Mouse (Mus musculus): ENCODE results near the gene Aldh2. TPM values are rescaled to one million over a fixed set of nuclear protein-coding genes. Genes with fewer than 3 reads are reported as not detected.

Gene Aldh2
- polyA plus RNA-seq, 1 experiment from 2014 or later = 88.7 TPM

DNA sequence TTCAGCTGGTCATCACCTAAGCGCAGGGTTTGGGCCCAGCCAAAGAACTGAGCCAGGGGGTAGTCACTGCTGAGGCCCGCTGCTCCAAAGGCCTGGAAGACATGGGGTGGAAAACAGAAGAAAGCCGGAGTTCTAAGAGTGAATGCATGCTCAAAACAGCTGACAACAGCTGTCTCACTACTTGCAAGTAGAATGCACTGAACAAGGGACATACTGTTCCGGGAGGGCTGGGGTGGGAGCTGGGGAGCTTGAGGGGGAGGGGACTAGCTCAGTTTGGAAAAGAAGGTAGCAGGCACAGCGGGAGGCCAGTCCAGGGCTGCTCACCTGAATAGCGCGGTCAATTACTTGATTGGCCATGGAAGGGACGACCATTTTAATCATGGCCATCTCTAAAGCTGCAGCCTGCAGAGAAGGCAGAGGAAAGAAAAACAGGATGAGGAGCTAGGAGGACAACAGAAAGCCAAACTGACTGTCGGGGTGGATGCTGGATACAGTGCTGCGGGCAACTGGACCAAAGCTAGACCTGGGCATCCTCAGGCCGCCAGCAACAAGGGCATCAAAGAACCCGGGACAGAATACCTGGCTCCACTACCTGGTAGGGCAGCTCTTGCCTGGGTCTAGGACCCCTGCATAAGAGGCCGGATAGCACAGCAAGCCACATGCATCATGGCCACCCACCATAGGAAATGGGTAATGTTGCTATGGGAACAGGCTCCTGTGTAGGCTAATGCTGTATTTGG, 5.4 kb upstream of the Aldh2 start:
- no peak overlapping the region for H3K4me3 ChIP-seq (ENCODE audit: low read depth, low read length)
- no peaks in the 10 kb centered on the region for H3K36me3 ChIP-seq (ENCODE audit: control insufficient read depth, insufficient read depth, low read length)
- no peak overlapping the region for H3K4me2 ChIP-seq
- H3K9me3 ChIP-seq (ENCODE audit: control insufficient read depth, low read length) = no peaks in the 10 kb centered on the region
- no peak overlapping the region for H3K27ac ChIP-seq (ENCODE audit: low read depth, low read length)
- 70% methylated on average over 13 of the region's 13 CpGs for WGBS
- H3K27me3 ChIP-seq (replicated peaks; ENCODE audit: control insufficient read depth, insufficient read depth, low read length) = no peaks in the 10 kb centered on the region
- ATAC-seq (replicated peaks; ENCODE audit: low FRiP score) (no peak), DNase-seq (ENCODE audit: low spot score) (no peak)
- H3K4me1 ChIP-seq (replicated peaks; ENCODE audit: control insufficient read depth, insufficient read depth, low read length) = peaks cover 12% of the 10 kb centered on the region
- no peak overlapping the region for H3K9ac ChIP-seq (ENCODE audit: low read depth, low read length)

DNA sequence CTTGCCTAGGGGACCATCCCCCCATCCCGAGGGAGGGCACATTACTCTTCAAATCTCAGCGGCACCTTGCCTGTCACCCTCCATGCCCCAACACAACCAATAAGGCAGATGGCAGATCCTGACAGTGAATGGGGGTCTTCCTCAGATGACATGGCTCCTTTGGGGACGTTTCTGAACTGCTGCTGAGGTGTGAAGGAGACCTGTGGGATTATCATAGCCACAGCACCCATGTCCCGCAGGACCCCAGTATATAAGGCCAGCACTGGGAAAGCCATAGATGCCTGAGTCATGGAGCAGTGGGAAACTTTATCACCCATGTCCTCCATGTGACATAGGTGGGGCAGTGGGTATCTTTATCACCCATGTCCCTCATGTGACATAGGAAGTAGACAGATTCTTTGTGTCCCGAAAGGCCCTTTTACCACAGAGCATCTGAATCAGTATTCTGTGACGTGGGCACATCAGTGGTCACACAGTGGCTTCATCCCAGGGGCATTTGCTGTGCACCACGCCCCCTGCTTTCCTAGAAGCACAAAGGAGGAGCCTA, 4.4 kb upstream of the Aldh2 start:
- no peak overlapping the region for H3K9ac ChIP-seq (ENCODE audit: low read depth, low read length)

DNA sequence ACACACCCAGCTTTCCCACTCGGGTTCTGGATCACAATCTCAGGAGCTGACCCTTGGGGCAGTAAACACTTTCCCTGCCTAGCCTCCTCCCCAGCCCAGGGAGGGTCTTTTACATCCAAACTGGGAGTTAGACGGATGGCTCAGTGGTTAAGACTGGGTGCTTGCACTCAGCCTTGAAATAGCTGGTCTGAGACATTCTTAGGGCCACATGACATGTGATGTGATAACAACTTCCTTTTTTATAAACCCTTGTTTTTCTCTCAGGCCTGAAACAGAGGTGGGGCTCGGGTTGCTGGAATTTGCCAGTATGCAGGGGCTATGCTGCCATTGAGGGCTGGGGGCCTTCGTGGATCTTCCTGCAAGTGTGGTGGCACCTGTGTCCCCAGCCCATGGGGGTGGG, 3.7 kb upstream of the Aldh2 start:
- DNase-seq (ENCODE audit: low spot score) = no peak
- H3K9ac ChIP-seq (ENCODE audit: low read depth, low read length) = no peak overlapping the region
- H3K9me3 ChIP-seq (ENCODE audit: control insufficient read depth, low read length) = no peaks in the 10 kb centered on the region
- H3K4me2 ChIP-seq = no peak overlapping the region
- 55% methylated on average over 4 of the region's 4 CpGs for WGBS
- no peaks in the 10 kb centered on the region for H3K36me3 ChIP-seq (ENCODE audit: control insufficient read depth, insufficient read depth, low read length)
- ATAC-seq (replicated peaks; ENCODE audit: low FRiP score) = no peak
- no peak overlapping the region for H3K27ac ChIP-seq (ENCODE audit: low read depth, low read length)
- H3K27me3 ChIP-seq (replicated peaks; ENCODE audit: control insufficient read depth, insufficient read depth, low read length) = no peaks in the 10 kb centered on the region
- peaks cover 19% of the 10 kb centered on the region for H3K4me1 ChIP-seq (replicated peaks; ENCODE audit: control insufficient read depth, insufficient read depth, low read length)
- no peak overlapping the region for H3K4me3 ChIP-seq (ENCODE audit: low read depth, low read length)

More for the DNA sequence above, 4.4 kb upstream of the Aldh2 start:
- H3K27ac ChIP-seq (ENCODE audit: low read depth, low read length) = no peak overlapping the region
- WGBS = 68% methylated on average over 7 of the region's 7 CpGs
- no peak for ATAC-seq (replicated peaks; ENCODE audit: low FRiP score)
- H3K27me3 ChIP-seq (replicated peaks; ENCODE audit: control insufficient read depth, insufficient read depth, low read length) = no peaks in the 10 kb centered on the region
- no peaks in the 10 kb centered on the region for H3K36me3 ChIP-seq (ENCODE audit: control insufficient read depth, insufficient read depth, low read length)
- H3K4me2 ChIP-seq = no peak overlapping the region
- peaks cover 13% of the 10 kb centered on the region for H3K4me1 ChIP-seq (replicated peaks; ENCODE audit: control insufficient read depth, insufficient read depth, low read length)
- no peak for DNase-seq (ENCODE audit: low spot score)
- no peak overlapping the region for H3K4me3 ChIP-seq (ENCODE audit: low read depth, low read length)
- no peaks in the 10 kb centered on the region for H3K9me3 ChIP-seq (ENCODE audit: control insufficient read depth, low read length)

- ATAC-seq (replicated peaks; ENCODE audit: low FRiP score) (no peak), DNase-seq (ENCODE audit: low spot score) (no peak)
- WGBS = 51% methylated on average over 6 of the region's 6 CpGs
- no peaks in the 10 kb centered on the region for H3K27me3 ChIP-seq (replicated peaks; ENCODE audit: control insufficient read depth, insufficient read depth, low read length)
- peaks cover 27% of the 10 kb centered on the region for H3K4me1 ChIP-seq (replicated peaks; ENCODE audit: control insufficient read depth, insufficient read depth, low read length)
- H3K4me3 ChIP-seq (ENCODE audit: low read depth, low read length) = no peak overlapping the region
- no peaks in the 10 kb centered on the region for H3K36me3 ChIP-seq (ENCODE audit: control insufficient read depth, insufficient read depth, low read length)
- H3K9me3 ChIP-seq (ENCODE audit: control insufficient read depth, low read length) = no peaks in the 10 kb centered on the region
- H3K9ac ChIP-seq (ENCODE audit: low read depth, low read length) = no peak overlapping the region
- no peak overlapping the region for H3K4me2 ChIP-seq
- H3K27ac ChIP-seq (ENCODE audit: low read depth, low read length) = no peak overlapping the region
These were observed 2.6 kb upstream of the Aldh2 start for GRCm38 (mm10) chr5:121596226-121596625.

GRCm38 (mm10) chr5:121595758-121596157, 2.1 kb upstream of the Aldh2 start:
- H3K4me1 ChIP-seq (replicated peaks; ENCODE audit: control insufficient read depth, insufficient read depth, low read length) = peaks cover 29% of the 10 kb centered on the region
- H3K36me3 ChIP-seq (ENCODE audit: control insufficient read depth, insufficient read depth, low read length) = no peaks in the 10 kb centered on the region
- no peak for ATAC-seq (replicated peaks; ENCODE audit: low FRiP score)
- H3K4me3 ChIP-seq (ENCODE audit: low read depth, low read length) = no peak overlapping the region
- no peak overlapping the region for H3K4me2 ChIP-seq
- no peak for DNase-seq (ENCODE audit: low spot score)
- no peak overlapping the region for H3K27ac ChIP-seq (ENCODE audit: low read depth, low read length)
- no peaks in the 10 kb centered on the region for H3K9me3 ChIP-seq (ENCODE audit: control insufficient read depth, low read length)
- WGBS = 53% methylated on average over 6 of the region's 6 CpGs
- no peak overlapping the region for H3K9ac ChIP-seq (ENCODE audit: low read depth, low read length)
- no peaks in the 10 kb centered on the region for H3K27me3 ChIP-seq (replicated peaks; ENCODE audit: control insufficient read depth, insufficient read depth, low read length)

GRCm38 (mm10) chr5:121594714-121595313, 1.2 kb upstream of the Aldh2 start:
- DNase-seq (ENCODE audit: low spot score) (no peak), ATAC-seq (replicated peaks; ENCODE audit: low FRiP score) (no peak)
- no peak overlapping the region for H3K9ac ChIP-seq (ENCODE audit: low read depth, low read length)
- H3K4me2 ChIP-seq = peak overlapping the region; percentile 97
- no peaks in the 10 kb centered on the region for H3K9me3 ChIP-seq (ENCODE audit: control insufficient read depth, low read length)
- H3K27me3 ChIP-seq (replicated peaks; ENCODE audit: control insufficient read depth, insufficient read depth, low read length) = no peaks in the 10 kb centered on the region
- H3K4me1 ChIP-seq (replicated peaks; ENCODE audit: control insufficient read depth, insufficient read depth, low read length) = peaks cover 29% of the 10 kb centered on the region
- H3K36me3 ChIP-seq (ENCODE audit: control insufficient read depth, insufficient read depth, low read length) = no peaks in the 10 kb centered on the region
- WGBS = 75% methylated on average over 6 of the region's 6 CpGs
- H3K4me3 ChIP-seq (ENCODE audit: low read depth, low read length) = no peak overlapping the region
- H3K27ac ChIP-seq (ENCODE audit: low read depth, low read length) = no peak overlapping the region

DNA sequence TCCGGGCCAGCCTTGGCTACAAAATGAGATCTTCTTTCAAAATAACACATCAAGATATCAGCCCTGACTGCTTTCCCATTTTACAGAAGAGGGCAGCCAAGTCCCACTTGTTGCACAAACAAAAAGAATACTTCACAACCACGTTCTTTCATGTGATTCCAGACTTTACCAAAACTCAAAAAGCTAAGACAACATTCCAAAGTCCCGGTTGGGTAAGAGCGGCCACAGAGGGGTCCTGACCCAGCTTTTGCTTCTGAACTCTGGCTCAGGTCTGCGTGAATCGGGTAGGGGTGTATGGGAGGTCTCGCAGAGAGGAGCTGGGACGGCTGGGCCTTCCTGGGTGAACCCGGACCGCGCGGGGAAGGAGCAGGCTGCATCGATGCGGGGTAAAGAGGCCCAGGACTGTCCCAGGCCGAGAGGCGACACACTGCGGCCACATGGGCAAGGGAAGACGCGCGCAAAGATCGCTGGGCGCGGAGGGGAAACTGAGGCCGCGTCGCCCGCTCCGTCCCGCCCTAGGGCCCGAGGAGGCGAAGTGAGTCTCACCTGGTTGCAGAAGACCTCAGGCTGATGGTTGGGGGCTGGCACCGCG, 712 bp downstream of the Aldh2 start:
- no peaks in the 10 kb centered on the region for H3K36me3 ChIP-seq (ENCODE audit: control insufficient read depth, insufficient read depth, low read length)
- H3K9me3 ChIP-seq (ENCODE audit: control insufficient read depth, low read length) = no peaks in the 10 kb centered on the region
- H3K27me3 ChIP-seq (replicated peaks; ENCODE audit: control insufficient read depth, insufficient read depth, low read length) = no peaks in the 10 kb centered on the region
- WGBS = 5% methylated on average over 33 of the region's 33 CpGs
- H3K27ac ChIP-seq (ENCODE audit: low read depth, low read length) = peak overlapping the region; percentile 88
- H3K9ac ChIP-seq (ENCODE audit: low read depth, low read length) = peak overlapping the region; percentile 86
- ATAC-seq (replicated peaks; ENCODE audit: low FRiP score) (peak; percentile 34), DNase-seq (ENCODE audit: low spot score) (no peak)
- H3K4me1 ChIP-seq (replicated peaks; ENCODE audit: control insufficient read depth, insufficient read depth, low read length) = peaks cover 29% of the 10 kb centered on the region
- peak overlapping the region; percentile 89 for H3K4me3 ChIP-seq (ENCODE audit: low read depth, low read length)
- H3K4me2 ChIP-seq = peak overlapping the region; percentile 97

DNA sequence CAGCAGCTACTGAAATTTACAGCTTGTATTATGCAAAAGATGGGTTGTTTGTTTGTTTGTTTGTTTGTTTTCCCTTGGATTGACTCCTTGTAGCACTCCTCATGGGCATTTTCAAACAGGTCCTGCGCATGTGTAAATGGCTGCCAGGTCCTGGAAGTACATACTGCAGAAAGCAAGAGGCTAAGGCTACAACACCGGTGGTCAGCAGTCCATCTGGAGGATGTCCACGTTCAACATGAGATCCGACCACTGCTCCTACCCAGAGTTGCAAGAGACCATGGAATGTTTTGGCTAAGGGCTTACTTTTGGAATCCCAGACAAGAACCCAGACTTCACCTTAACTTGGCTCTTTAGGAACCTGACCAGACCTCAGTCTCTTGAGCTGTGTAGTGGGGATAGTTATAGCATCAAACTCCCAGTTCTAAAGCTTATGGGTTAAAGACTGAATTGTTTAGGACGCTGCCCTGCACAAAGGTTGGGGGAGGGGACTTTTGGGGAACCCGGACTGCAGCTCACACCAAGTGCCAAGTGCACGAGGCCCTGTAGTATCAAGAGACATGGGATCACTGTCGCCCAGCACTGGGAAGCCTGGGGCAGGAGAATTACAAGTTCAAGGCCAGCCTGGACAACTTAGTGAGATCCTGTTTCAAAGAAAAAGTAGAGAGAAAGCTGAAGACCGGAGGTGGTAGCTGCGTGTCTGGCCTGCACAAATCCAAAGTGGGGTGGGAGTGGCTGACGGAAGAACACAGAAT, 1.4 kb downstream of the Aldh2 start:
- Histone ChIP-seq H3K9ac (ENCODE audit: low read depth, low read length) (peak overlapping the region; percentile 86), H3K4me1 (replicated peaks; ENCODE audit: control insufficient read depth, insufficient read depth, low read length) (peaks cover 25% of the 10 kb centered on the region)
- no peak for DNase-seq (ENCODE audit: low spot score)

More for the DNA sequence above, 1.4 kb downstream of the Aldh2 start:
- 52% methylated on average over 11 of the region's 11 CpGs for WGBS
- Histone ChIP-seq H3K36me3 (ENCODE audit: control insufficient read depth, insufficient read depth, low read length) (no peaks in the 10 kb centered on the region), H3K4me3 (ENCODE audit: low read depth, low read length) (peak overlapping the region; percentile 89), H3K4me2 (peak overlapping the region; percentile 97), H3K9me3 (ENCODE audit: control insufficient read depth, low read length) (no peaks in the 10 kb centered on the region), H3K27me3 (replicated peaks; ENCODE audit: control insufficient read depth, insufficient read depth, low read length) (no peaks in the 10 kb centered on the region), H3K27ac (ENCODE audit: low read depth, low read length) (0 out of 2 replicates have a peak overlapping the region, but pooled peaks have one; percentile 88)
- ATAC-seq (replicated peaks; ENCODE audit: low FRiP score) = no peak

Data from liver, embryonic 11.5 days (tissue).